Mouse (Mus musculus) MEL (cell line): ENCODE data around the gene Gak. TPM values are rescaled to one million over a fixed set of nuclear protein-coding genes. Genes with fewer than 3 reads are reported as not detected.

Source experiments
- DNase-seq: peaks from one replicate; pipeline ENCODE4 v3.0.0; 2011; ENCODE audit warnings: low read depth, low spot score
- H3K27ac ChIP-seq: 2 replicates; pipeline ENCODE4 v1.5.1; 2012; ENCODE audit warnings: low read depth, mild to moderate bottlenecking, control low read depth, low read length, moderate library complexity; ENCODE audit not compliant: control insufficient read depth
- H3K27me3 ChIP-seq, 2 experiments: fragments of 150-350 bp in 1 of 2; sonication (generic) in 1 of 2; 2 replicates each; pipeline ENCODE4 v1.6.1; 2012; ENCODE audit warnings: low read length in 2 of 2, mild to moderate bottlenecking in 2 of 2, improper control_type of control experiment in 1 of 2, moderate library complexity in 1 of 2; ENCODE audit not compliant: insufficient read depth in 2 of 2, control insufficient read depth in 1 of 2
- H3K36me3 ChIP-seq, 2 experiments: 2 replicates each; pipeline ENCODE4 v1.6.1; 2012 to 2014; ENCODE audit warnings: low read length in 2 of 2, improper control_type of control experiment in 1 of 2, inconsistent platforms in 1 of 2, mild to moderate bottlenecking in 1 of 2; ENCODE audit not compliant: insufficient read depth in 2 of 2, control insufficient read depth in 1 of 2
- H3K4me1 ChIP-seq, 2 experiments: fragments of 150-350 bp in 1 of 2; sonication (generic) in 1 of 2; 2 replicates each; pipeline ENCODE4 v1.6.1; 2012; ENCODE audit warnings: low read length in 2 of 2, improper control_type of control experiment in 1 of 2, mild to moderate bottlenecking in 1 of 2; ENCODE audit not compliant: insufficient read depth in 2 of 2, control insufficient read depth in 1 of 2
- H3K4me3 ChIP-seq, 2 experiments: fragments of 150-350 bp in 1 of 2; sonication (generic) in 1 of 2; 2 replicates each; pipeline ENCODE4 v1.5.1; 2012; ENCODE audit warnings: low read depth in 2 of 2, low read length in 2 of 2, mild to moderate bottlenecking in 2 of 2, moderate library complexity in 2 of 2, control low read depth in 1 of 2, improper control_type of control experiment in 1 of 2; ENCODE audit not compliant: control insufficient read depth in 1 of 2, insufficient read depth in 1 of 2
- H3K79me2 ChIP-seq: 2 replicates; pipeline ENCODE4 v1.6.1; 2012; ENCODE audit warnings: mild to moderate bottlenecking, low read length, moderate library complexity; ENCODE audit not compliant: control insufficient read depth, poor library complexity, insufficient read depth
- H3K9ac ChIP-seq: 2 replicates; pipeline ENCODE4 v1.6.1; 2012; ENCODE audit warnings: low read depth, mild to moderate bottlenecking, control low read depth, low read length, moderate library complexity; ENCODE audit not compliant: control insufficient read depth, poor library complexity, severe bottlenecking
- H3K9me3 ChIP-seq: fragments of 150-350 bp; sonication (generic); replicated peaks from 2 replicates; pipeline ENCODE4 v1.6.1; 2012; ENCODE audit warnings: mild to moderate bottlenecking, low read length, improper control_type of control experiment, moderate library complexity; ENCODE audit not compliant: insufficient read depth
- BHLHE40 ChIP-seq: IDR thresholded peaks from 2 replicates; pipeline ENCODE4 v1.6.1; 2012; ENCODE audit warnings: low read depth, mild to moderate bottlenecking, inconsistent platforms, low read length, improper control_type of control experiment, borderline replicate concordance
- CHD1 ChIP-seq: IDR thresholded peaks from 2 replicates; pipeline ENCODE4 v1.6.1; 2012; ENCODE audit warnings: low read depth, mild to moderate bottlenecking, inconsistent platforms, low read length, improper control_type of control experiment
- CHD2 ChIP-seq: IDR thresholded peaks from 2 replicates; pipeline ENCODE4 v1.6.1; 2011; ENCODE audit warnings: low read length, improper control_type of control experiment
- CTCF ChIP-seq, 3 experiments: IDR thresholded peaks in 2 of 3; conservative IDR thresholded peaks in 1 of 3; 2 replicates each; pipeline ENCODE4 v1.5.1; 2011 to 2012; ENCODE audit warnings: low read length in 3 of 3, low read depth in 2 of 3, mild to moderate bottlenecking in 2 of 3, improper control_type of control experiment in 1 of 3, inconsistent platforms in 1 of 3, mixed read lengths in 1 of 3, moderate library complexity in 1 of 3; ENCODE audit not compliant: control insufficient read depth in 1 of 3, insufficient read depth in 1 of 3, poor library complexity in 1 of 3, severe bottlenecking in 1 of 3
- E2F4 ChIP-seq: IDR thresholded peaks from 2 replicates; pipeline ENCODE4 v1.6.1; 2011; ENCODE audit warnings: low read depth, low read length, improper control_type of control experiment, borderline replicate concordance
- GATA1 ChIP-seq: IDR thresholded peaks from 2 replicates; pipeline ENCODE4 v1.6.1; 2011; ENCODE audit warnings: low read depth, low read length, improper control_type of control experiment
- HCFC1 ChIP-seq: IDR thresholded peaks from 2 replicates; pipeline ENCODE4 v1.6.1; 2012; ENCODE audit warnings: low read depth, mild to moderate bottlenecking, inconsistent platforms, low read length, improper control_type of control experiment, moderate library complexity
- JUND ChIP-seq: IDR thresholded peaks from 2 replicates; pipeline ENCODE4 v1.6.1; 2011; ENCODE audit warnings: low read depth, mild to moderate bottlenecking, improper control_type of control experiment, low read length
- KAT2A ChIP-seq: conservative IDR thresholded peaks from 2 replicates; pipeline ENCODE4 v1.6.1; 2012; ENCODE audit warnings: low read depth, low read length, improper control_type of control experiment, inconsistent platforms
- MAFK ChIP-seq: IDR thresholded peaks from 2 replicates; pipeline ENCODE4 v1.6.1; 2011; ENCODE audit warnings: low read depth, mild to moderate bottlenecking, low read length, improper control_type of control experiment, borderline replicate concordance
- MAZ ChIP-seq: IDR thresholded peaks from 2 replicates; pipeline ENCODE4 v1.6.1; 2012; ENCODE audit warnings: low read depth, mild to moderate bottlenecking, inconsistent platforms, low read length, improper control_type of control experiment
- MEF2A ChIP-seq: IDR thresholded peaks from 2 replicates; pipeline ENCODE4 v1.6.1; 2014; ENCODE audit warnings: low read depth, mild to moderate bottlenecking, inconsistent platforms, low read length, improper control_type of control experiment; ENCODE audit not compliant: poor library complexity, insufficient replicate concordance, severe bottlenecking; ENCODE audit errors: extremely low read depth
- MXI1 ChIP-seq: IDR thresholded peaks from 2 replicates; pipeline ENCODE4 v1.6.1; 2011; ENCODE audit warnings: mild to moderate bottlenecking, low read depth, low read length, improper control_type of control experiment
- MYB ChIP-seq: IDR thresholded peaks from 2 replicates; pipeline ENCODE4 v1.6.1; 2011; ENCODE audit warnings: mild to moderate bottlenecking, low read depth, low read length, improper control_type of control experiment
- MYC ChIP-seq: IDR thresholded peaks from 2 replicates; pipeline ENCODE4 v1.6.1; 2011; ENCODE audit warnings: low read depth, mild to moderate bottlenecking, low read length, improper control_type of control experiment, moderate library complexity
- POLR2A ChIP-seq, 2 experiments: IDR thresholded peaks; 2 replicates each; pipeline ENCODE4 v1.6.1; 2011 to 2012; ENCODE audit warnings: low read length in 2 of 2, mild to moderate bottlenecking in 2 of 2, control low read depth in 1 of 2, improper control_type of control experiment in 1 of 2, low read depth in 1 of 2, moderate library complexity in 1 of 2; ENCODE audit not compliant: control insufficient read depth in 1 of 2, insufficient read depth in 1 of 2, poor library complexity in 1 of 2
- POLR2AphosphoS2 ChIP-seq: IDR thresholded peaks from 2 replicates; pipeline ENCODE4 v1.6.1; 2011; ENCODE audit warnings: low read length, improper control_type of control experiment
- TBP ChIP-seq: IDR thresholded peaks from 2 replicates; pipeline ENCODE4 v1.8.0; 2011; ENCODE audit warnings: low read depth, low read length, improper control_type of control experiment
- TCF12 ChIP-seq: IDR thresholded peaks from 2 replicates; pipeline ENCODE4 v1.6.1; 2014; ENCODE audit warnings: low read depth, mild to moderate bottlenecking, inconsistent platforms, low read length, improper control_type of control experiment, moderate library complexity
- USF1 ChIP-seq: IDR thresholded peaks from 2 replicates; pipeline ENCODE4 v1.6.1; 2014; ENCODE audit warnings: low read depth, mild to moderate bottlenecking, inconsistent platforms, low read length, improper control_type of control experiment, moderate library complexity
- USF2 ChIP-seq, 2 experiments: IDR thresholded peaks; 2 replicates each; pipeline ENCODE4 v1.6.1; 2011 to 2012; ENCODE audit warnings: improper control_type of control experiment in 2 of 2, low read length in 2 of 2, borderline replicate concordance in 1 of 2, inconsistent platforms in 1 of 2, low read depth in 1 of 2, mild to moderate bottlenecking in 1 of 2; ENCODE audit not compliant: insufficient read depth in 1 of 2
- ZC3H11A ChIP-seq: IDR thresholded peaks from 2 replicates; pipeline ENCODE4 v1.6.1; 2012; ENCODE audit warnings: low read depth, mild to moderate bottlenecking, inconsistent platforms, low read length, improper control_type of control experiment
- ZMIZ1 ChIP-seq: IDR thresholded peaks from 2 replicates; pipeline ENCODE4 v1.6.1; 2012; ENCODE audit warnings: low read depth, mild to moderate bottlenecking, inconsistent platforms, low read length, improper control_type of control experiment, moderate library complexity
- ZNF384 ChIP-seq: IDR thresholded peaks from 2 replicates; pipeline ENCODE4 v1.6.1; 2012; ENCODE audit warnings: low read depth, mild to moderate bottlenecking, inconsistent platforms, low read length, improper control_type of control experiment
- polyA plus RNA-seq, 2 experiments: library from polyadenylated mRNA; stranded (reverse) in 1 of 2; unstranded in 1 of 2; fragments of >175 nt in 1 of 2; fragments of >200 nt in 1 of 2; gene quantifications; 2 replicates each; pipeline versions ENCODE4 v1.2.1 to v1.2.4; 2012; ENCODE audit warnings: low replicate concordance in 2 of 2, low read depth in 1 of 2; ENCODE audit not compliant: insufficient read length in 2 of 2, insufficient read depth in 1 of 2, missing spikeins in 1 of 2
- total RNA-seq: library from RNA; depleted of rRNA; stranded (reverse); fragments of 300-350 nt; gene quantifications from 2 replicates; pipeline ENCODE4 v1.2.3, GENCODE M21; 2012

Gak gene
- total and polyA plus RNA-seq, 3 experiments: 48.5 to 76.4 TPM; not detected in 1

DNA sequence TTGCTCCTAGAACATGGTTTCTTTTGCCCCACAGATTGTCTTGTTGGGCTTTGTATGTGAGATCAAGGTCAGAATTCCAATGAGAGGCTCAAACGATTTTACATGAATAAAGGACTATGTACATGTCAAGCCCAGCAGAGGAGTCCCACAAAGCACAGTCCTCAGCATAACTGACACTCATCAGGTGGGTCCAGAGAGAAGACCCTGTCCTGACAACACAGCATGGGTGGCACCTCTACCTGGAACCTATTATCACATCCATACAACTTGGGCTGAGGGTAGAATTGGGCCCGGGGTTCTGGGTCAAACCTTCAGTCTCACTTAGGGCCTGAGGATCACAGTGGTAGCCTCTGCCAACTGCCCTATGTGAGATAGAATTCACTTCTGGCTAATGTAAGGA, 64.2 kb downstream of the Gak start:
- DNase-seq: no peak
- peaks cover 0 to 4% of the 10 kb centered on the region in 2 experiments; a peak in 2 of 4 replicates for H3K36me3 ChIP-seq
- H3K4me1 ChIP-seq: no peaks in the 10 kb centered on the region
- no peaks in the 10 kb centered on the region; a peak in 1 of 4 replicates for H3K27me3 ChIP-seq
- H3K4me3 ChIP-seq: no peak overlapping the region
- H3K27ac ChIP-seq: no peak overlapping the region
- H3K9me3 ChIP-seq: no peaks in the 10 kb centered on the region
- no peak for TF ChIP-seq ZNF384
- no peak for TF ChIP-seq POLR2AphosphoS2
- TF ChIP-seq MAZ: no peak
- TF ChIP-seq GATA1: no peak
- TF ChIP-seq E2F4: no peak
- TF ChIP-seq MAFK: no peak
- no peak for TF ChIP-seq CHD1
- no peak for TF ChIP-seq MXI1
- H3K9ac ChIP-seq: no peak overlapping the region
- no peaks in the 10 kb centered on the region for H3K79me2 ChIP-seq

DNA sequence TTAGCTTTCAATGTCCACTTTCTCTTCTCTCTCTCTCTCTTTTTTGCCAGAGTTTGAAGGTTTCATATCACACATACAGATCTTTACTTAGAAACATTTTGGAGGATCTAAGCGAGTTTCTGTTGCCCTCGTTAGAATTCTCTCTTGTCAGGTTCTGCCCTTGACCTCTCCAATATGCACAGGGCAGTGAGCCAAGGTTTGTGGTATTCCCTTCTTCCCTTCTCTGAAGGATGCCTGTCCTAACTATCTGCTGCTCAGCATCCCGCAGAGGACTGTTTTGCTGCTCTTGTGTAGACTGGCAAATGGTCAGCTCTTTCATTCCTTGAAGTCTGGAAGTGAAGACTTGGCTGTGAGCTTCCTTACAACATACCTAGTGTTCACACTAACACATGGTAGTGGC, 65.2 kb downstream of the Gak start:
- no peaks in the 10 kb centered on the region for H3K9me3 ChIP-seq
- TF ChIP-seq POLR2AphosphoS2: peak; percentile 37; the same call in 1 of the 2 replicates
- no peak for TF ChIP-seq MYB
- TF ChIP-seq TBP: no peak
- TF ChIP-seq, all 39 proteins: peak for 1
- Histone ChIP-seq H3K36me3 (peaks cover 0 to 2% of the 10 kb centered on the region in 2 experiments; a peak in 2 of 4 replicates), H3K4me3 (no peak overlapping the region), H3K79me2 (no peaks in the 10 kb centered on the region), H3K27ac (no peak overlapping the region), H3K27me3 (no peaks in the 10 kb centered on the region; a peak in 1 of 4 replicates), H3K9ac (no peak overlapping the region), H3K4me1 (no peaks in the 10 kb centered on the region)
- DNase-seq: no peak

DNA sequence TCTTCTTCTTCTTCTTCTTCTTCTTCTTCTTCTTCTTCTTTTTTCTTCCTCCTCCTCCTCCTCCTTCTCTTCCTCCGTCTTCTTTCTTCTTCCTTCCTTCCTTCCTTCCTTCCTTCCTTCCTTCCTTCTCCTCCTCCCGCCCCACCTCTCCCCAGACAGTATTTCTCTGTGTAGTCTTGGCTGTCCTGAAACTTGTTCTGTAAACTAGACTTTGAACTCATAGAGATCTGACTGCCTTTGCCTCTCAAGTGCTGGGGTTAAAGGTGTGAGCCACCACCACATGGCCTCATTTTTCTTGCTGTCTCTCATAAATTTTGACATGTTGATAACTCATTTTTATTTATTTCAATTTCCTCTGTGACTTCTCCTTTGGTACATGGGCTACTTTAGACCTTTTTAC, 67.1 kb downstream of the Gak start:
- no peak overlapping the region for H3K4me3 ChIP-seq
- H3K9me3 ChIP-seq: no peaks in the 10 kb centered on the region
- no peaks in the 10 kb centered on the region for H3K79me2 ChIP-seq
- no peak overlapping the region for H3K9ac ChIP-seq
- no peak overlapping the region for H3K27ac ChIP-seq
- TF ChIP-seq JUND (no peak), USF2 (IDR thresholded peaks at IDR 0.05; ENCODE audit: borderline replicate concordance in 1 of 2, insufficient read depth in 1 of 2, low read depth in 1 of 2, low read length in 2 of 2) (no peak), MYC (no peak), HCFC1 (no peak), USF1 (no peak), ZNF384 (no peak), BHLHE40 (no peak), TCF12 (no peak), POLR2A (IDR thresholded peaks at IDR 0.05; ENCODE audit: control insufficient read depth in 1 of 2, insufficient read depth in 1 of 2, low read depth in 1 of 2, low read length in 2 of 2, poor library complexity in 1 of 2) (no peak), MAFK (no peak), MYB (no peak), MEF2A (no peak), E2F4 (no peak), ZMIZ1 (no peak), MXI1 (no peak), CHD2 (no peak), CTCF (IDR thresholded peaks at IDR 0.05 in 2 of 3, conservative IDR thresholded peaks at IDR 0.05 in 1 of 3; ENCODE audit: control insufficient read depth in 1 of 3, insufficient read depth in 1 of 3, low read depth in 2 of 3, low read length in 3 of 3, poor library complexity in 1 of 3, severe bottlenecking in 1 of 3) (no peak), ZC3H11A (no peak), MAZ (no peak), KAT2A (no peak)
- no peaks in the 10 kb centered on the region for H3K4me1 ChIP-seq
- no peak for DNase-seq
- H3K27me3 ChIP-seq: no peaks in the 10 kb centered on the region; a peak in 1 of 4 replicates
- H3K36me3 ChIP-seq: no peaks in the 10 kb centered on the region; a peak in 1 of 4 replicates
